Mouse (Mus musculus) testis, adult 2 months (tissue): ENCODE measurements around the gene Trim9.

Source experiments
- CTCF ChIP-seq: fragments of 200-500 bp; IDR thresholded peaks from 2 replicates; pipeline ENCODE4 v1.5.1; 2012; ENCODE audit warnings: low read depth, mild to moderate bottlenecking, inconsistent platforms, low read length, moderate library complexity; ENCODE audit not compliant: control insufficient read depth, insufficient read depth, insufficient replicate concordance
- POLR2A ChIP-seq: fragments of 200-500 bp; IDR thresholded peaks from 2 replicates; pipeline ENCODE4 v1.6.1; 2012; ENCODE audit warnings: low read depth, mild to moderate bottlenecking, inconsistent platforms, low read length, moderate library complexity; ENCODE audit not compliant: control insufficient read depth

DNA sequence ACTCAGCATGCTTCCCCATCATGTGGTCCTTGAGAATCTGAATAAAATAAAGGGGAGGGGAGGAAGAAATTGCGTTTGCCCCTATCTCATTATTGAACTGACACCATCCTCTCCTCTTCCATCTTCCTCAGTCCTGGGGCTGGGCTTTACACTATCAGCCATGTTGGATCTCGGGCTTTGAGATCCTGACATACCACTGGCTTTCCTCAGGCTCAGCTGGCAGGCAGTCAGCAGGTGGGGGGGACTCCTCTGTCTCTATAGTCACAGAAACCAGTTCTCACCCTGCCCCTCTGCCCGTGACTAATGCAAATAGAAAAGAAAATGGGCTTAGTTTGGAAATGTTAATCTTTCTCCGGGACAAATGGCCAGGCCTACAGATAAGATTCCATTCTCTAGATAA is 15.6 kb upstream of the Trim9 start:
- no peak for TF ChIP-seq CTCF
- no peak for TF ChIP-seq POLR2A
